In genomic region chr8:47117336-47117735, GRCm38 (mm10) we compare ENCODE assay signal across 17 mouse cellular contexts.
"Had no signal": no experiment of that assay in that cellular context is flagged by ENCODE, and none has a peak within 500 bp of the region (broad histone marks: within the 10 kb centered on the region; RNA-seq: fewer than 3 reads in every experiment).

No protein-coding gene starts in this region.

- H3K4me2 ChIP-seq: limb, embryonic 12.5 days; liver, embryonic 13.5 days; midbrain, embryonic 13.5 days; neural tube, embryonic 15.5 days had no signal

- H3K9me3 ChIP-seq: limb, embryonic 12.5 days; liver, embryonic 13.5 days; megakaryocyte, embryonic 14.5 days; neural tube, embryonic 15.5 days had no signal

- H3K27me3 ChIP-seq: limb, embryonic 12.5 days; liver, embryonic 13.5 days; megakaryocyte, embryonic 14.5 days; midbrain, embryonic 13.5 days; neural tube, embryonic 15.5 days had no signal

- DNase-seq: kidney, postnatal 10 days; layer of hippocampus, adult 9-11 months; layer of hippocampus, postnatal 36 days; liver; liver, embryonic 13.5 days; liver, postnatal 0 days; lung, postnatal 10 days; right cerebral cortex, adult 18-20 months; right cerebral cortex, postnatal 25 days; thymus, postnatal 36 days had no signal

- ATAC-seq: intestine, embryonic 16.5 days; liver, postnatal 0 days; midbrain, embryonic 13.5 days had no signal

- H3K9ac ChIP-seq: limb, embryonic 12.5 days; liver, embryonic 13.5 days; liver, postnatal 0 days; midbrain, embryonic 13.5 days; neural tube, embryonic 15.5 days had no signal

- H3K4me3 ChIP-seq: limb, embryonic 12.5 days; liver, embryonic 13.5 days; megakaryocyte, embryonic 14.5 days; midbrain, embryonic 13.5 days; myocyte; neural tube, embryonic 15.5 days had no signal

- H3K4me1 ChIP-seq: limb, embryonic 12.5 days; liver, embryonic 13.5 days; megakaryocyte, embryonic 14.5 days; midbrain, embryonic 13.5 days; neural tube, embryonic 15.5 days had no signal

- H3K27ac ChIP-seq: limb, embryonic 12.5 days; liver, embryonic 13.5 days; macrophage; midbrain, embryonic 13.5 days; neural tube, embryonic 15.5 days had no signal

- H3K36me3 ChIP-seq: limb, embryonic 12.5 days; liver, embryonic 13.5 days; midbrain, embryonic 13.5 days; neural tube, embryonic 15.5 days had no signal
